Mouse (Mus musculus) adipocyte (in vitro differentiated cells): ENCODE measurements around the gene Gm10153.
"Not testable (repeated sequence)": the region's sequence is repeated elsewhere in the genome, so short reads cannot be mapped to it uniquely, and the experiment has no call there.

Experiments
- DNase-seq: peaks from one replicate; pipeline ENCODE4 v3.0.0-alpha.2; 2016; ENCODE audit warnings: low spot score

Gene Gm10153

GRCm38 (mm10) chr7:142143506-142144010, 46.6 kb downstream of the Gm10153 start:
- DNase-seq: not testable (repeated sequence)

GRCm38 (mm10) chr7:142140696-142141095, 49.5 kb downstream of the Gm10153 start:
- no peak for DNase-seq
